Mouse (Mus musculus) kidney, adult 11 months (tissue): ENCODE results near the gene Lenep.
A peak's percentile ranks its signal among the peaks of the same experiment; 100 is the strongest.

Experiments used
- DNase-seq: peaks from one replicate; pipeline ENCODE4 v3.0.0; 2022

Gene Lenep

GRCm38 (mm10) chr3:89367338-89367737, 35.3 kb downstream of the Lenep start:
- DNase-seq: no peak

- DNase-seq: no peak
Observed at GRCm38 (mm10) chr3:89365486-89366414, 36.8 kb downstream of the Lenep start.

GRCm38 (mm10) chr3:89365153-89365485, 37.5 kb downstream of the Lenep start, which contains the start of gene Dcst1:
Gene Dcst1 (minus strand): TSS chr3:89365253.
- no peak for DNase-seq

- no peak for DNase-seq
Observed at GRCm38 (mm10) chr3:89364631-89365030, 38.0 kb downstream of the Lenep start.

- no peak for DNase-seq
Observed at GRCm38 (mm10) chr3:89361675-89362074, 40.9 kb downstream of the Lenep start, which contains the start of gene Dcst2. Gene Dcst2 (plus strand): TSS chr3:89361975.

- no peak for DNase-seq
Observed at GRCm38 (mm10) chr3:89360237-89360636, 42.4 kb downstream of the Lenep start.

- DNase-seq: no peak
Observed at GRCm38 (mm10) chr3:89359630-89360029, 43.0 kb downstream of the Lenep start.

- no peak for DNase-seq
Observed at GRCm38 (mm10) chr3:89356029-89356428, 46.6 kb downstream of the Lenep start.

- peak; percentile 76 for DNase-seq
Observed at GRCm38 (mm10) chr3:89355512-89355902, 47.1 kb downstream of the Lenep start.

GRCm38 (mm10) chr3:89354816-89355511, 47.6 kb downstream of the Lenep start:
- peak; percentile 89 for DNase-seq

GRCm38 (mm10) chr3:89351271-89351670, 51.3 kb downstream of the Lenep start:
- DNase-seq: peak; percentile 68
